Mouse (Mus musculus) forebrain, embryonic 16.5 days (tissue): Measurements from ENCODE around the gene Drd2. TPM values are rescaled to one million over a fixed set of nuclear protein-coding genes. Genes with fewer than 3 reads are reported as not detected.

Experiments used
- ATAC-seq: fragments of 200-750 bp; cut with Nextera tagmentation; 2 replicates; pipeline ENCODE4 v1.8.0; 2017; ENCODE audit warnings: mild to moderate bottlenecking, moderate library complexity
- H3K27ac ChIP-seq: fragments of 300-500 bp; sonication (generic); 2 replicates; pipeline ENCODE4 v1.5.1; 2014; ENCODE audit warnings: low read length, control low read depth
- H3K27me3 ChIP-seq: fragments of 300-500 bp; sonication (generic); replicated peaks from 2 replicates; pipeline ENCODE4 v1.6.1; 2014; ENCODE audit warnings: low read length; ENCODE audit not compliant: control insufficient read depth, insufficient read depth
- H3K36me3 ChIP-seq: fragments of 300-500 bp; sonication (generic); 2 replicates; pipeline ENCODE4 v1.6.1; 2014; ENCODE audit not compliant: control insufficient read depth, insufficient read depth
- H3K4me1 ChIP-seq: fragments of 300-500 bp; sonication (generic); replicated peaks from 2 replicates; pipeline ENCODE4 v1.6.1; 2014; ENCODE audit warnings: low read length; ENCODE audit not compliant: control insufficient read depth, insufficient read depth
- H3K4me2 ChIP-seq: fragments of 300-500 bp; sonication (generic); 2 replicates; pipeline ENCODE4 v1.6.1; 2014; ENCODE audit warnings: mild to moderate bottlenecking, low read length, control low read depth
- H3K4me3 ChIP-seq: fragments of 300-500 bp; sonication (generic); replicated peaks from 2 replicates; pipeline ENCODE4 v1.5.1; 2014; ENCODE audit warnings: mild to moderate bottlenecking, low read length, control low read depth
- H3K9ac ChIP-seq: fragments of 300-500 bp; sonication (generic); replicated peaks from 2 replicates; pipeline ENCODE4 v1.6.1; 2014; ENCODE audit warnings: low read depth, low read length, control low read depth
- H3K9me3 ChIP-seq: fragments of 300-500 bp; sonication (generic); 2 replicates; pipeline ENCODE4 v1.6.1; 2016; ENCODE audit warnings: low read length; ENCODE audit not compliant: control insufficient read depth
- WGBS: fragments of 180-500 bp; shearing (Covaris S2); extraction: QIAGEN DNeasy Blood & Tissue Kit; methylation state at CpG from one replicate; pipeline ENCODE4 v1.1.7; 2014; 5-methylcytosine and 5-hydroxymethylcytosine counted together
- polyA plus RNA-seq: library from polyadenylated mRNA; unstranded; fragments of >200 nt; fragmentation: Nextera tagmentation; extraction: Ambion mirVana; gene quantifications from 2 replicates; pipeline ENCODE4 v1.2.1, GENCODE M21; 2015

Gene Drd2
- polyA plus RNA-seq = 4.7 and 6.2 TPM in 2 replicates

DNA sequence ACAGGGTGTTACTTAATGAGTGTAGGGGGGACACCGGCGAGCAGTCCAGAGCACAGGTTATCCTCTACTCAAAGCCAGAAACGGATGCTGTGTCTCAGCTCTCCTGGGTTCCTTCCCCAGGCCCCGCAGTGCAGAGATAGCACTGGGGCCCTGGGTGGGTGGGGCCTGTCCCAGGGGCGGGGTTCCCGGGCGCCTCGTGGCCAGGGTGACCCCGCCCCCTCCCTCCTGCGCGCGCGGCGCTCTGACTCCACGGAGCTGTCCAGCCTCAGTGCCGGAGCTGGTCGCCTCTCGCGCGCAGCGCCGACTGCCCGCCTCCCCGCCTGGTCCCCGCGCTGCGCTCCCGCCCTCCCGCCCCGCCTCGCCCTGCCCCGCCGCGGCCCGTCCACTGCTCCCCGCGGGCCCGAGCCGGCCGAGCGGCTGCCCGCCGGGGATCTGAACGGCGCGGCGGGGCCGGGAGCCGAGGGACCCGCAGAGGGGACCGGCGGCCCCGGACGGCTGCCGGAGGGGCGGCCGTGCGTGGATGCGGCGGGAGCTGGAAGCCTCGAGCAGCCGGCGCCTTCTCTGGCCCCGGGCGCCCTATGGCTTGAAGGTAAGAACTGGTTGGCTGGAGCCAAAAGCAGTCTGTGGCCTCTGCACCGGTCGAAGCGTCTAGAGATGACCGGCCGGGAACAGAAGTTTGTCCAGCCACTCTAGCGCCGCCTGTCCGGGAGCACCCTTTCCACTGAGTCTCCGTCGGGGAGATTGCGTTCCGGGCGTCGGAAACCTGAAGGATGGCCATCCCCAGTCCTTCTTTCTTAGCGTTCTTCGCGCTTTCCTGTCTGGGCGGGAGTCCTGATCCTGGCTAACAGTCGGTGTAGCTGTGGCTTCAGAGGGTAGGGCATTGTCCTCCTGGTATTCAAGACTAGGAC lies at the start of gene Drd2:
Gene Drd2, plus strand, starts transcription at position 492 of the 908 bp plus-strand sequence.
- WGBS = under 1% methylated on average over 82 of the region's 84 CpGs
- Histone ChIP-seq H3K27ac (no peak within 1 kb of the TSS), H3K4me2 (peak within 1 kb of the TSS; percentile 82), H3K9me3 (no peaks in the 10 kb centered on the region), H3K27me3 (peaks cover 43% of the 10 kb centered on the region), H3K4me3 (peak within 1 kb of the TSS; percentile 49), H3K4me1 (peaks cover 10% of the 10 kb centered on the region; the same call in 1 of the 2 replicates), H3K36me3 (no peaks in the 10 kb centered on the region), H3K9ac (peak within 1 kb of the TSS; percentile 48)
- ATAC-seq = peak; percentile 86

- Histone ChIP-seq H3K9ac (no peak overlapping the region), H3K4me3 (no peak overlapping the region), H3K27ac (no peak overlapping the region), H3K27me3 (no peaks in the 10 kb centered on the region), H3K4me2 (no peak overlapping the region), H3K9me3 (no peaks in the 10 kb centered on the region), H3K36me3 (no peaks in the 10 kb centered on the region), H3K4me1 (no peaks in the 10 kb centered on the region)
- 41% methylated on average over 1 of the region's 1 CpGs for WGBS
- ATAC-seq = no peak
These were observed 45.3 kb upstream of the Drd2 start for GRCm38 (mm10) chr9:49295101-49295500.

DNA sequence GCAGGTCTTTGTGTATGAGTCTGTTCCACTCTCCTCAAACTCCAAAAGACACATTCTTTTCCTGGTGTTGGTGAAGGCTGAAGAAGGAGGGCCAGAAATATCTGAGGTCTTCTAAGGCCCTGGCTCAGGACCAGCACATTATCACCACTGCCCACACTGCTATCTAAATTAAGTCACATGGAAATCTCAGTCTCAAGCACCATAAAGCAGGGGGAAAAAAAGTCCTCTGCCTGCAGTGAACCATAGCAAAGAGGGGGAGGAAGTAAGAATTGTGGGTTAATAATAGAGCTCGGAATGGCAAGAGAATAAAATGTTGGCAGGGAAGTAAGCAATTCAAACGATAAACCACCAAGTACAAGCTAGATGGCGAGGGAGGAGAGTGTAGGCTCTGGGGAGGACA lies 32.9 kb upstream of the Drd2 start:
- no peak for ATAC-seq
- no peak overlapping the region for H3K9ac ChIP-seq
- no peak overlapping the region for H3K27ac ChIP-seq
- H3K4me2 ChIP-seq = no peak overlapping the region
- no peaks in the 10 kb centered on the region for H3K9me3 ChIP-seq
- H3K4me1 ChIP-seq = no peaks in the 10 kb centered on the region
- H3K36me3 ChIP-seq = no peaks in the 10 kb centered on the region
- H3K27me3 ChIP-seq = no peaks in the 10 kb centered on the region
- H3K4me3 ChIP-seq = no peak overlapping the region
- WGBS = 70% methylated on average over 3 of the region's 3 CpGs

GRCm38 (mm10) chr9:49310821-49311220 lies 29.6 kb upstream of the Drd2 start:
- no peak overlapping the region for H3K4me2 ChIP-seq
- no peak overlapping the region for H3K9ac ChIP-seq
- H3K36me3 ChIP-seq = no peaks in the 10 kb centered on the region
- no peak overlapping the region for H3K4me3 ChIP-seq
- no peaks in the 10 kb centered on the region for H3K4me1 ChIP-seq
- H3K9me3 ChIP-seq = no peaks in the 10 kb centered on the region
- ATAC-seq = no peak
- no peak overlapping the region for H3K27ac ChIP-seq
- WGBS = 32% methylated on average over 4 of the region's 4 CpGs
- H3K27me3 ChIP-seq = no peaks in the 10 kb centered on the region

DNA sequence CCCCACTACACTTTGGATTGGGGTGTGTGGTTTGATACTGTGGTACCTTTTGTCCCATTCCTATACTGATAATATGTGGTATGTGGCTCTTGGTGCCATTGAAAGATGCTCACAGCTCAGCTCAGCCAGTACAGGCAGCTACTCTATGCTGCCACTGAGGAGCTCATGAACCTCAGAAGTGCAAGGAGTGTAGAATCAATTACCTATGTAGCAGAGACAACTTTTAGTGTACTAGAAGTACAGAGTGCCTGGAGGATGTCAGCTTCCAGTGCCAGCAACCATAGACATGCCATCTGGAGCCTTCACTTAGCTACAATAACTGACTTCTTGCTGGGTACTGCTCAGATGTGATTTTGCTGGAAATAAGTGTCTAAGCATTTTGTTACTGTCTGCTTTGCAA lies 21.8 kb upstream of the Drd2 start:
- Histone ChIP-seq H3K36me3 (no peaks in the 10 kb centered on the region), H3K9me3 (no peaks in the 10 kb centered on the region), H3K27ac (no peak overlapping the region), H3K4me3 (no peak overlapping the region), H3K27me3 (no peaks in the 10 kb centered on the region), H3K4me2 (no peak overlapping the region), H3K9ac (no peak overlapping the region), H3K4me1 (no peaks in the 10 kb centered on the region)
- ATAC-seq = no peak

GRCm38 (mm10) chr9:49341044-49341365 lies 578 bp downstream of the Drd2 start:
- H3K36me3 ChIP-seq = no peaks in the 10 kb centered on the region
- H3K27ac ChIP-seq = no peak overlapping the region
- H3K4me2 ChIP-seq = peak overlapping the region; percentile 82
- peaks cover 43% of the 10 kb centered on the region for H3K27me3 ChIP-seq
- H3K4me3 ChIP-seq = peak overlapping the region; percentile 49
- no peak overlapping the region for H3K9ac ChIP-seq
- 2% methylated on average over 10 of the region's 10 CpGs for WGBS
- no peak for ATAC-seq
- no peaks in the 10 kb centered on the region for H3K9me3 ChIP-seq
- peaks cover 10% of the 10 kb centered on the region; the same call in 1 of the 2 replicates for H3K4me1 ChIP-seq

GRCm38 (mm10) chr9:49365763-49366162 lies 25.3 kb downstream of the Drd2 start:
- Histone ChIP-seq H3K36me3 (no peaks in the 10 kb centered on the region), H3K4me2 (no peak overlapping the region), H3K9me3 (no peaks in the 10 kb centered on the region), H3K27me3 (no peaks in the 10 kb centered on the region), H3K4me1 (peaks cover 6% of the 10 kb centered on the region; the same call in 1 of the 2 replicates), H3K4me3 (no peak overlapping the region), H3K9ac (no peak overlapping the region), H3K27ac (no peak overlapping the region)
- 24% methylated on average over 5 of the region's 5 CpGs for WGBS
- no peak for ATAC-seq

- H3K4me2 ChIP-seq = no peak overlapping the region
- H3K9ac ChIP-seq = no peak overlapping the region
- no peaks in the 10 kb centered on the region for H3K36me3 ChIP-seq
- no peaks in the 10 kb centered on the region for H3K4me1 ChIP-seq
- no peaks in the 10 kb centered on the region for H3K27me3 ChIP-seq
- H3K4me3 ChIP-seq = no peak overlapping the region
- no peak for ATAC-seq
- H3K27ac ChIP-seq = no peak overlapping the region
- H3K9me3 ChIP-seq = no peaks in the 10 kb centered on the region
- WGBS = 88% methylated on average over 2 of the region's 2 CpGs
These were observed 33.5 kb downstream of the Drd2 start for GRCm38 (mm10) chr9:49373946-49374345.

GRCm38 (mm10) chr9:49379962-49380361 lies 39.5 kb downstream of the Drd2 start:
- no peaks in the 10 kb centered on the region for H3K36me3 ChIP-seq
- H3K9ac ChIP-seq = no peak overlapping the region
- H3K4me1 ChIP-seq = no peaks in the 10 kb centered on the region
- no peak overlapping the region for H3K27ac ChIP-seq
- H3K9me3 ChIP-seq = no peaks in the 10 kb centered on the region
- H3K4me2 ChIP-seq = no peak overlapping the region
- H3K4me3 ChIP-seq = no peak overlapping the region
- H3K27me3 ChIP-seq = no peaks in the 10 kb centered on the region
- ATAC-seq = no peak
- WGBS = 86% methylated on average over 4 of the region's 4 CpGs
